Mouse (Mus musculus) neural tube, embryonic 12.5 days (tissue): Measurements from ENCODE around the gene S100a1. TPM values are rescaled to one million over a fixed set of nuclear protein-coding genes. Genes with fewer than 3 reads are reported as not detected.

Experiments
- polyA plus RNA-seq: library from polyadenylated mRNA; unstranded; fragments of >200 nt; fragmentation: Nextera tagmentation; extraction: Ambion mirVana; gene quantifications from 2 replicates; pipeline ENCODE4 v1.2.1, GENCODE M21; 2016

S100a1 gene
- polyA plus RNA-seq, 1 experiment from 2014 or later, result 5.0 TPM

Other genes with a start within 250 kb of the S100a1 start
- gene Dennd4b, start 249.2 kb downstream of the S100a1 start, polyA plus RNA-seq, result 6.6 and 6.8 TPM in 2 replicates
- gene Gatad2b, start 221.2 kb downstream of the S100a1 start, polyA plus RNA-seq, result 12.8 and 15.9 TPM in 2 replicates
- 19.7 and 22.7 TPM in 2 replicates for gene Slc27a3, start 124.5 kb downstream of the S100a1 start, polyA plus RNA-seq
- gene Ints3, start 80.8 kb downstream of the S100a1 start, polyA plus RNA-seq, result 38.1 and 40.5 TPM in 2 replicates
- gene Npr1, start 48.5 kb downstream of the S100a1 start, polyA plus RNA-seq, result 3.3 and 3.5 TPM in 2 replicates
- 322 and 326 TPM in 2 replicates for gene Ilf2, start 38.3 kb downstream of the S100a1 start, polyA plus RNA-seq
- 81.7 and 87.0 TPM in 2 replicates for gene Snapin, start 23.4 kb downstream of the S100a1 start, polyA plus RNA-seq
- gene Chtop, start 4.9 kb downstream of the S100a1 start, polyA plus RNA-seq, result 211 and 215 TPM in 2 replicates
- 10.6 and 12.3 TPM in 2 replicates for gene S100a13, start within 50 bp of the S100a1 start, polyA plus RNA-seq
- not detected in 2 replicates for gene S100a14, start 12.5 kb upstream of the S100a1 start, polyA plus RNA-seq
- gene S100a16, start 22.9 kb upstream of the S100a1 start, polyA plus RNA-seq, result 33.3 and 38.3 TPM in 2 replicates
- not detected in 2 replicates for gene S100a3, start 46.2 kb upstream of the S100a1 start, polyA plus RNA-seq
- gene S100a2, start 75.9 kb upstream of the S100a1 start, polyA plus RNA-seq, result not detected in 2 replicates
- not detected in 2 replicates for gene Gm42674, start 87.5 kb upstream of the S100a1 start, polyA plus RNA-seq
- 0.46 and 1.0 TPM in 2 replicates for gene S100a4, start 89.4 kb upstream of the S100a1 start, polyA plus RNA-seq
- gene S100a5, start 94.1 kb upstream of the S100a1 start, polyA plus RNA-seq, result not detected in 2 replicates
- gene S100a6, start 98.5 kb upstream of the S100a1 start, polyA plus RNA-seq, result 14.6 and 16.8 TPM in 2 replicates
- not detected in 2 replicates for gene S100a7a, start 139.6 kb upstream of the S100a1 start, polyA plus RNA-seq
- 15.8 and 23.7 TPM in 2 replicates for gene S100a8, start 154.6 kb upstream of the S100a1 start, polyA plus RNA-seq
- 6.9 and 12.0 TPM in 2 replicates for gene S100a9, start 181.3 kb upstream of the S100a1 start, polyA plus RNA-seq
- gene Pglyrp4, start 212.5 kb upstream of the S100a1 start, polyA plus RNA-seq, result not detected in 2 replicates